Mouse (Mus musculus) frontal cortex, postnatal 36 days (tissue): ENCODE measurements around the gene Sgpl1.
"Not testable (repeated sequence)": the region's sequence is repeated elsewhere in the genome, so short reads cannot be mapped to it uniquely, and the experiment has no call there.

Source experiments
- DNase-seq, 2 experiments: peaks; one replicate each; pipeline ENCODE4 v3.0.0; 2022; ENCODE audit warnings: low spot score in 2 of 2

Sgpl1 gene

DNA sequence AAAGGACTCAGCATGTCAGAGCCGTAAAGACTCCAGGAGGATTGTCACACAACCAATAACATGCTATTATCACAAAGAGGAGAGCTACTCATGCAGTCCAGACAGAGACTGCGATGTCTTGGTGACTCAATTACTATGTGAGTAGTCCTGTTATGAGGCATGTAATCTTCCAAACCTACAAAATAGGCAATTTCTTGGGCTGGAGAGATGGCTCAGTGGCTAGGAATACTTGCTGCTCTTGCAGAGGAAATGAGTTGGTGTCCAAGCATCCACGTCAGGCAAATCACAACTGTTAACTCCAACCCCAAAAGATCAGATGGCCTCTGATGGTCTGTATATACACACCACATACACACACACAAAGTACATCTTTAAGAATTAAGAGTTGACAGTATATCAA lies 8.1 kb upstream of the Sgpl1 start:
- no peak for DNase-seq

DNA sequence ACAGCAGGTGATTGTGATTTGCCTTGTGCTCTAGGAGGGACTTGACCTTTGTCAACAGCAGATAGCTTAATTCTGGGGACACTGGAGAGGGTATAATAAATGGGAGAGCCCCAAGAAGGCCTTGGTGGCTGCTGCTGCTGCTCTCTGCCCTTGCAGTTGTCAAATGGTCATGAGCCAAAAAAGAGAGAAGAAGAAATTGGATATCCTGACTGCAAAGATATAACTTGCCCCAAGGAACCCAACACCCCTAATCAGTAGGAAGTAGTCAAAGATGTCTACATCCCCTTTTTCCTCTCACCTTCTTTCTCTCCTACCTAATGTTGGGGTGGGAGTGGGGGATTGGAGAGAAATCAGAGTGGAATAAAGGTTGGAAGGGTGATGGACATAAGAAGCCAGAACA lies 4.6 kb upstream of the Sgpl1 start:
- DNase-seq: no peak

DNA sequence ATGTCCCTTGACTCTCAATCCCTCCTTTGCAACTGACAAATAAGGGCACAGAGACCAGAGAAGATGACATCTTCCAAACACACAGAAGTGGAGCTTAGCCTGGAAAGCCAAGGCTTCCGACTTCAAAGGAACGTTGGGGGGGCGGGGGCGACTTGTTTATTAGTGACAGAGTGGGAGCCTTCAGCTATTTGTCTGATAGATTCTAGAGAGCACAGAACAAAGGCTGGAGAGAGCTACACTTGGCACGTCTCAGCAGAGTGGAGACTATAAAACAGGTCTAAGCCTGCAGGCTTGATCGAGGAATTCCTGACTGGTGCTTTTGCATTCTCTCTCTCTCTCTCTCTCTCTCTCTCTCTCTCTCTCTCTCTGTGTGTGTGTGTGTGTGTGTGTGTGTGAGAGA lies 3.1 kb upstream of the Sgpl1 start:
- no peak for DNase-seq

DNA sequence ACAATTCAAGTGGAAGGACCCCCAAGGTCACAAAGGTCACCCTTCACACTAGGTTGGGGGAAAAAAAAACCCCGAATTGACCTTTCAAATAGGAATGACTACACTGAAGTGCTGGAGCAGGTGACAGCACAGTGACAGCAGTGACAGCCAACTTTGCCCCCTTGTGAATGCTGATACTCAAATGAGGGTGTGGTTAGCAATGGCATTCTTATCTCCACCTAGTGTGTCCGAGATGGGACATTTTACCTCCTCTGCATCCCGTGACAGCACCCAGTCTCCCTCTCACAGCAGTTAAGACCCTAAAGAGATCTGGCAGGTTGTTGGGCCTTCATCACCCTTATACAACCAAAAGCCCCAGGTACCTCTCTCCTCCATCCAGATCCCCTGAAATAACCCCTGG lies 2.0 kb upstream of the Sgpl1 start:
- no peak for DNase-seq

DNA sequence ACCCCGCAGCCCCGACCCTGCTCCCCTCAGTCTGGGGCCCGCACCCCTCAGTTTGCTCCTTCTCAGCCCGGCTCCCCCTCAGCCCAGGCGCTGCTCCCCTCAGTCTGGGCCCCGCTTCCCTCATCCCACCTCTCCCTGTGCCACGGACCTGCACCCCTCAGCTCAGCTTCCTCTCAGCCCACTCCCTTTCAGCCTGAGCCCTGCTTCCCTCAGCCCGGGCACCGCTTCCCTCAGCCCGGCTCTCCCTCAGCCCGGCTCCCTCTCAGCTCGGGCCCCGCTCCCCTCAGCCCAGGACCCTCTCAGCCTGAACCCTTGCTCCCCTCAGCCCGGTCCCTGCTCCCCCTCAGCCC lies 721 bp downstream of the Sgpl1 start:
- no peak for DNase-seq

DNA sequence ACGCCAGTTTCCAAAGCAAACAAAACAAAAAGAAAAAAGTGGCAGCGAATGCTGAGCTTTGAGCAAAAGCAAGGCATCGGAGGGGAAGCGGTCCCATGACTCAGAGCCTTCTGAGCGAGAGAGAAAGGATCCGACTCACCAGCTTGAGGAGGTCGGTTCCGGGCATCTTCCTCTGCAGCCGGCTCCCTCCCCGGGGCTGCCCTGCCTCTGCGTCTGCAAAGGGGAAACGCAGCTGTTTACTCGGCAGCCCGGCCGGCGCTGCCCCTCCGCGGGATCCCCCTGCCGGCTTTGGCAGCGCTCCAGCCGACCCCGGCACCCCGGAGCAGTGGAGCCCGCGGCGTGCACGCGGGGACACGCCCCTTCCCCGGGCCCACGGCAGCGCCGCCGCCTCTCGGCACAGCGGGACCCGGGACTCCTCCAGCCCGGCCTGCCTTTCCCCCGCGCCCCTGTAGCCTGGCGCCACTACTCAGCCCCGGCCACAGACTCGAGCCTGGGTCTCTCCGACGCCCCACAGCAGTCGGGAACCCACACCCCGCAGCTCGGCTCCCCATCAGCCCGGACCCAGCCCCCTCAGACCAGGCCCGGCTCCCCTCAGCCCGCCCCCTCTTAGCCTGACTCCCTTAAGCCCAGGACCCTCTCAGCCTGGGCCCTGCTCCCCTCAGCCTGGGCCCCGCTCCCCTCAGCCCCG lies 1.2 kb downstream of the Sgpl1 start:
- peak; percentile 28 to 30 for DNase-seq

DNA sequence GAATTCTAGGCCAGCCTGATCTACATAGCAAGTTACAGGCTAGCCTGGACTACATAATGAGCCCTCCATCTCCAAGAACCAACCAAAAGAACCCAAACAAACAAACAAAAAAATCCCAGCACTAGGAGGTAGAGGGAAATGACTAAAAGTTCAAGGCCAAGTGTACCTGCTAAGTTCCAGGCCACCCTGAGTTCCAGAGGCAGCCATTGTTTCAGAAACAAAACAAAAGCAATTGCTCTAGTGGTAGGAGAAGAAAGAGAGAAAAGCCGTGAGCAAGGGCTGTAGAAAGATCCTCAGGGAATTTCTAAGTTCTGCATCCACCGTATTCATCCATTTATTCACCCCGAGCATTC lies 1.8 kb downstream of the Sgpl1 start:
- no peak for DNase-seq

DNA sequence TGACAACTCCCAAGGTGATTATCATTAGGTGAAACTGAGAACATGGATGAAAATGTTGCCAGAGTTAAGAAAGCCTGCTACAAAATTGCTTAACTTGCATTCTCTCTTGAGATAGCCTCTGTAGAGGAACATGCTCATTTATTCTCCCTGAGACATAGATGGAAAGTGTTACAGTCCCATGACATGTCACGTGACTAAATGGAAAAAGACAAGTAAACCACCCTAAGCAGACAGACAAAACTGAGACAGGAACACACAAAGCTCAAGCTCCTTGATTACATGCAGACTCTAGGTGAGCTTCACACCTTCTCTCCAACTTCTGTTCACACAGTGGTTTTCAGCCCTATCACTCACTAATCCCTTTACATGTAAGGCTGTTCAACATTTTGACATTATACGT lies 4.2 kb downstream of the Sgpl1 start:
- DNase-seq: no peak

DNA sequence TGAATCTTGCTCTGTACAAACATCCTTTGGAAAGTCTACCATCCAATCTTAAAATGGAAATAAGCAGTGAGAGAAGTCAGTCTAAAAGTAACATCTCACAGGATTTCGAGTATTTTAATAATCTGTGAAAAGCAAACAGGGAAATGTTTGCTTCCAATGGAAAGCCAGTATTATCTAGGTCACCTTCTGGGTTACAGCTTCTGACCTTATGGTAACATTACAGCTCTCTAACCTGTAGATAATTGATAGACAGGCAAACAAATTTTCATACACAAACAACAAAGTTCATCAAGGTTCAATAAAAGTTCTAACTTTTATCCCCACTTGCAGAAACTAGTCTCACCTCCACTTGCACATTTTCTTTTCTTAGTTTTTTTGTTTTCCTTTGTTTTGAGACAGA lies 9.9 kb downstream of the Sgpl1 start:
- no peak for DNase-seq

DNA sequence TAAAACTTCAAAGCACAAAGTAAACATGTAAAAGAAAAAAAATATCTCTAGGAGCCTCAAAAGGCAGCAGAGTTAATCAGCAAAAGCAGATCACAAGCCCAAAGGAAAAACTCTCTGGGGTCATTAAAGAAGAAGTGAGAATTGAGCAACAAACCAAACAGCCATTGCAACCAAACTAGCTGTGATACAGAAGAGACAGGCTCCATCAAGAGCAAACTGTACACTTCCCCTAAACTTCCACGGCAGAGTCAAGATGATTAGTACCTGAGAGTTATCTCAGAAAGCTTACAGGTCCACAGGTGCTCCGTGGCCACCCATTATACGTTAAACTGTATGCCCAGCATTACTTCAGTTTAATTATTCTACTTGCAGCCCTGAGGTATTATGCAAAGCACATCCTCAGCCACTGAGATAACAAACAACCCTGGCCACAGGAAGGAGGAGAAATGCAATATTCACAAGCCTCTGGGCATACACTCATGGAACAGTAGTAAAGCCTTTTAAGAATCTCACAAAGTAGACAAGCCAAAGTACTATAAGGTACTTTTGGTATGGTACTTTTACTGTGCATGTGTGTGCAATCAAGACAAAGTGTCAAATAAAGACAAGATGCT lies 12.2 kb downstream of the Sgpl1 start:
- no peak for DNase-seq

DNA sequence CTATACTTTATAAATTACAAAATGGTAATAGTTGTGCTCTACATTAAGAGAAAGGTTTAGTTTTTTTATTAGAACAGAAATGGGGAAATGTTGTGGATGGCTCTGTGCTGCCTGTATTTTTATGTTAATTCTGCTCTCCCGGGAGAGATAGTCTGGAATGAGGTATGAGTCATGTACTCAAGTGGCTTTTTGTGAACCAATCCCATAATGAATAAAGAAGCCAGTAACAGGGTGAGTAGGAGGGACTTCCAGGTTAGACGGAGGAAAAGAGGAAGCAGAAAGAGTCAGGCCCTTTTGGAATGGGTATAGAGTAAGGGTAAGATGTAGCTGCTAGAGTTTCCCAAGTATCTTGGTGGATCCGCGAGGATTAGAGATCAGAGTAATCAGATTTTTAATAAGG lies 13.5 kb downstream of the Sgpl1 start:
- DNase-seq: no peak

DNA sequence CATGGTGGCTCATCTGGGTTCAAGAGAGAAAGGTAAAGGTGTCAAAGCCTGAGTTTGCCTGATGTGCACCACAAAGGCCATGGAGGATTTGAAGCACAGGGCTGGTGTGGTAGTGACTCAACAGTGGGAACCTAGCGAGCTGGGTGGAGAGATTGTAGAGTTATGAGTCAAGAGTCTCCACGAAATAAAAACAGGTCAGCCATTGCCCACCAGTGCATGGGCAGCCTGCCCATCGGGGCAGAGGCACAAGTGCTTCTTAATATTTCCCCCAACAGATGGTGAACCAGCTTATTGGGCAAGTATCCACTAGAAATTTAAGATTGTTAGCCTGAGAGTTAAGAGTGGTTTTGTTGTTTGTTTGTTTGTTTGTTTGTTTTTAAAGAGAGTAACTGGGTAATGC lies 16.5 kb downstream of the Sgpl1 start:
- DNase-seq: no peak

DNA sequence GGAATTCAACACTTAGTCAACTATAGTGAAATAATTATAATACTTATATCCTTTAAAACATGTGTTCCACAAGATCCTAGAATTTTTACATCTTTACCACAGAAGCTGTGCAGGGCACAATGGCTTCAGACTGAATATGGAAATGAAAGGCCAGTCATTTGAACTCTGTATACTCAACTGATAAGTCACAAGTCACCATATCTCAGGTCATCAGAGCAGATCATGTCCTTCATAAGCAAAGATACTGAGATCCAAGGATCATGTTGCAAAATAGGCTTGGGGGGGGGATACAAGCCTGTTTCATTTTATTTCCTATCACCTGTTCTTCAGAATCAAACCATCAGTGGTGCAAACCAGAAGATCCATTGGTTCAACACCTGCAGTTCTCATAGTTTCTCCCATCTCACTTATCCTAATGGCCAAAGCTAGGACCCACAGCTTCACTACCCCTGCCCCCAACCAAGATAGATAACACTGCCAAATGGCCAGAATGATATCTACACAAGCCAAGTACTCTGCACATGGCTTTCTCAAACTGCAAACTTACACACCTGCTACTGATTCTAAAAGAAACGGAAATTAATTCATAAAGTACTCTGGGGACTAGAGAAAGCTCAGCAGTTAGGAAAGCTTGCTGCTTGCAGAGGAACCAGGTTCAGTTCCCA lies 18.7 kb downstream of the Sgpl1 start:
- no peak for DNase-seq

DNA sequence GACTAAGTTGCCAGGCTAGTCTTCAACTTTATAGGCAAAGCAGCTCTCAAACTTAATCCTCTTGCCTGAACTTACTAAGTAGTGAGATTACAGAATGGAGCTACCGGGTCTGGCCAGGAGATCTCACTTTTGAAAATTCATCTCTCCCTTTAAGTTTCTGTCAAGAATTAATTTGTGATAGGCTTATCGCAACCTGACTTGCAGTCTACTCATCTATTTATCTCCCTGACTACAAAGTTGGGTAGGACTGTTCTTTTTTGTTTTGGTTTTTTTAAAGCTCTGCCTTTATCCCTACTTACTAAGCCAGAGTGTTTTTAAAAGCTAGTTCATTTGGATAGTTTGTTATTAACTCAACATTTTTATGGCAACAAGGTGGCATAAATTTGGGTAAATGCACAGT lies 23.0 kb downstream of the Sgpl1 start:
- DNase-seq: no peak

DNA sequence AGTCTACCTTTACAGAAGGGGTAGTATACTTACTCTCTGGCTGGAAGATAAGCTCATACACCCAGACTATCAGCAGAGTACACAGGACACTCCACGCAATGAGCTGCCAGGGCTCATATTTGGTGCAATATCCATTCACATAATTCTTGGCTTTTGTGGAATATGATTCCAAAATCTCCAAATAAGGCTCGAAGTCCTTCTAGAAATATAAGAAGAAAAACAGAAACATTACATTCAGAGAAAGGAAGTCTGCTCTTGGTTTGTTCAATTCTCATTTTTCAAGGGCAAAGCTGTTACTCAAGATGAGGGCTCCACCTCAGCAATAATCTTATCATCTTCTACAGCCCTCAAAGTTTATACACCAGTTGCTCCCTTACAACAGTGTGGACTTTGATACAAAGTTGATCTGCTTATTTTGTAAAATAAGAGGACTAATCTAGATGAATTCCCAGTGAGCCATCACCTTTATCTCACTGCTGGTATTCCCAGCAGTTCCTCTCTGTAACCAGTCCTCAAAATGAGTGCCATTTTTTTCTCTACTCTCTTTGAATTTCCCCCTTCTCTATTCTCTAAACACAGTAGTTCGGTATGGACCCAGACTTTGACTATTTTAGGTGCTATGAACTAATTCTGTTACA lies 24.1 kb downstream of the Sgpl1 start:
- no peak for DNase-seq

DNA sequence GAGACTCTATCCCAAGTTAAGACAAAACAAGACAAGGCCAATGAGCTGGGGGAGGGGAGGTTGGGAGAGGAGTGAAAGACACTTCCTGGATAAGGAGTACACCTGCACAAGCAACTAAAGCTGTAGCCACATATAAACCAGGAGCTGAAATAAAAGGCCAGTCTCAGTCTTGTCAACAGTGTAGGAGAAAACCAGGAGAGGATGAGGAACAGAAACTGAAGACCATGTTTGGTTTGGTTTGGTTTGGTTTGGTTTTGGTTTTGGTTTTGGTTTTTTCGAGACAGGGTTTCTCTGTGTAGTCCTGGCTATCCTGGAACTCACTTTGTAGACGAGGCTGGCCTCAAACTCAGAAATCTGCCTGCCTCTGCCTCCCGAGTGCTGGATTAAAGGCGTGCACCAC lies 25.8 kb downstream of the Sgpl1 start:
- not testable (repeated sequence) for DNase-seq

DNA sequence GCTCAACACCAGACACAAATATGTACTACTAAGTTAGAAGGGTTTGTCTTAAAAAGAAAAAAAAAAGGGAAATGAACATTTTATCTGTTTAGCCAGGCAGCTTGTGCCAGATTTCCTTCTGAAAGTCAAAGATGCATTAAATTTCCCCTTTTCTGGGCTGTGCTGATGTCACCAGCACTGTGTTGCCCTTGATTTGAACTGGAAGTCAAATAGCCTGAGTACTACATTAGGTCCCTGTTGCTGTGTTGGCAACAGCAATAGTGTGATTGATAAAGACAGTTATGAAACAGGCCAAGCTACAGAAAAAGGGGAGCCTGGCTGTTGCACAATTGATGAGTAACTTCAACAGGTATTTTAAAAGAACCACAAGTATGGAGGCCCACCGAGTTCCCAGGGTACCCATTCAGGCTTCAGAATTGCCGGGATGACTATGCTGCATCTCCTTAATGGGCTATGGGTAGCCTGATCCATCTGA lies 33.2 kb downstream of the Sgpl1 start:
- no peak for DNase-seq

DNA sequence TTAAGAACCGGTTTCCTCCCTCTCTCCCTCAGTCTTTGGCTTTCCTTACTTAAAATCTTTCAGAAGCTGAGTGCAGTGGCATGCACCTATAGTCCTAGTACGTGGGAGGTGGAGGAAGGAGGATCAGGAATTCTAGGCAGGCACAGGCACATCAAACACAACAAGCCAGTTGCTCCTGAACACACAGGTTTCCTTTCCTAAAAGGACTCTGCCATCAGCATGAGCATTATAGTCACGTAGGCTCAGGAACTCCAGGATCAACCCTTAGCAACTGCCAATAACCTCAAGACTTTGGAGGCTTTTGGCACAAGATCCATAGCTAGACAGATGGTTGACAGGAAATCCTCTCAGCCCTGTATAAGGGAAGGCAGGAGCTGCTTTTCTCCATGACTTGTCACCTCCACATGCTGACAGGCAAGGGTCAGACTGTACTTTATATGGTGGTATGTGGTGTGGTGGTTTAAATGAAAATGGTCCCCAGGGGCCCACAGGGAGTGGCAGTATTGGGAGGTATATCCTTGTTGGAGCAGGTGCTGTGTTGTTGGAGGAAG lies 43.9 kb downstream of the Sgpl1 start:
- DNase-seq: no peak

DNA sequence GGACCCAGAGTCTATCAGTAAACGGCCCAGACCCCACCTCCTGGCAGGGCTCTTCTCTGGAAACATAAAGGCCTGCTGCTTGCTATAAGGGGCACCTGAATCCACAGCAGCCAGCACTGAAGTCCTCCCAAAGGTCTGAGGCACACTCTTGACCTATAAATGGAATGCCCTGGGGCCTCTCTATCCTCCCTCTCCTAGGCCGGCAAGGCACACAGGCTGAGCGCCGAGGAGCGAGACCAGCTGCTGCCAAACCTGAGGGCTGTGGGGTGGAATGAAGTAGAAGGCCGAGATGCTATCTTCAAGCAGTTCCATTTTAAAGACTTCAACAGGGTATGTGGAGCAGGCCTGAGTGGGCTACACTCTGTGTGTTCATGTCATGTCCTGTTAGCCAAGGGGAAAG lies 55.6 kb downstream of the Sgpl1 start:
- no peak for DNase-seq

DNA sequence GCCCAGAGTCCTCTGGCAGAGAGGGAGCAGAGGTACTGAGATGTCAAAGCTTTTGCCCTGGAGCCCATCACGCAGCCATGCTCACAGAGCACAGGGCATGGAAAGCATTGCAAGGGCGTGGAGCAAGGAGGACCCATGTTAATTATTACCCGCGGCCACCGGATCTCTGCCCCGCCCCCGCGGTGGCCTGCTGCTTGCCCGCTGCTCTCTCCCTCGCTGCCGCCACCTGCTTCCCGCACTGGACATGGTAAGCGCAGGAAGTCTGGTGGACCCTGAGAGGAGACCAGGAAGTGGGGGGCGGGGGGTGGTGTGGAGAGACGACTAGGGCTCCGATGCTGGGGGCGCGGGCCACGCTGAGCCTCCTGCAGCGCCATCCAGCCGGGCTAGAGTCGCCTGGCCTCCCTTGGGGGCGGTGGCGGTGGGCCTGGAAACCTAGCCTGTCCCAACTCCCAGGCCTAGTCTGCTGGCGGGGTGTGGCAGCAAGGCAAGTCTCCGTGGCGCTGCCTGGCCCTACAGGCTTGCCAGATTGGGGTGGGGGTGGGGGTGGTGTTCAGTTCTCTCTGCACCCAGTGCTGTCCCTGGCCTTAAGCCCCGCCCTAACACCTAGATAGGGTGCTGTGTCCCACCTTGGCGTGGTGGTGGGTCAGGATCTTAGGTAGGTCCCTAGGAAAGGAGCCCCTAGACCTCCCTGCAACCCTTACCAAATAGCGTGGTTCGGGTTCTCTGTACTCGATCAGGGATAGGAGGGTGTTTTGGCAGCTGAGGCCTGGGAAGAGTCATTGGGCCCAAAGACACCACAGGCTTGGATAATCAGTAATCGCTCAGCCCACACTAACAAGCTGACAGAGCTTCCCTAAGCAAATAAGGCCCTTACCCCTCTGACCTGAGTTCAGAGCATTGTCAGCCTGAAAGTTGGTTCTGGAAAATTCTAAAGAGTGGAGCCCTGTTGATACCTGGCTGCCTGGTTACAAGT lies 58.0 kb downstream of the Sgpl1 start, which contains the start of gene Pcbd1:
Pcbd1 (plus strand) TSS at position 162 of the 973 bp plus-strand sequence.
- no peak for DNase-seq

DNA sequence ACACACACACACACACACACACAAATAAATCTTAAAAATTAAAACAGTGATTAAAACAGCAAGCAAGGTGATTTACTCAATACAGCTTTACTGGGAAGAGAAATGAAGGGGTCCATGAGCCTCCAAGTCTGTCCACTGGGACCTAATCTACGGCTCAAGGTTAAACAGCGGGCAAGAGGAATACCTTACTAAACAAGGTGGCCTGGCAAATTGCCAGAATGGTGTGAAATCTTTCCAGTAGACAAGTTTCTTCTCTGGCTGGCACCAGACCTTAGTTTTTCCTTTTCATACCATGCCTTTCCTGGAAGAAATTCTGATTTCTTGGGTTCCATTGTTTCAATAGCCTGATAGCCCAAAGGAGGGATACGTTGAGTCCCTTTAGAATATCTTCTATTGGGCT lies 59.0 kb downstream of the Sgpl1 start:
- DNase-seq: no peak
